Mouse (Mus musculus): ENCODE measurements at regions not wholly inside any gene's neighbourhood (a gene's known extent, or its start where the extent isn't known, plus 50 kb on each side); places are given as distances from the start of the nearest gene placed in this dataset.

DNA sequence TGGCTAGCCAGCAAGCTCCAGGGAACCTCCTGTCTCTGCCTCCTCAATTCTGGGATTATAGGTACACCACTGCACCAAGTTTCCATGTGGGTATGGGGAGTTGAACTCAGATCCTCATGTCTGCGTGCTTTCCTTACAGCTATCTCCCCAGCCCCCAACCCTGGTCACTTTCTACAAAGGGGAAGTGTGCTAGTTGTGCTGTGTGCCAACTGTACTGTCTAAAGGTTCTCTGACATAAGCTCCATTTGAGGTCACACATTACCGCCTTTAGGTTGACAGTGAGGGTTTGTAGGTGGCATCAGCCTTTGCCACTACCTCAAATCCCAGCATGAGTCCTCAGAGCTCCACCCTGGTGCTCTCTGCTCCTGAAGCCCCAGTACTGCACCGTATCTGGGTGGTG is 200.7 kb downstream of the Tex29 start:
- peak overlapping the region; percentile 13 for H3K4me2 ChIP-seq
- WGBS: 63% methylated on average over 3 of the region's 3 CpGs
- no peaks in the 10 kb centered on the region; the same call in 1 of the 2 replicates for H3K4me1 ChIP-seq
- peaks cover 24% of the 10 kb centered on the region for H3K27me3 ChIP-seq
- H3K36me3 ChIP-seq: no peaks in the 10 kb centered on the region
- H3K9ac ChIP-seq: no peak overlapping the region
- ATAC-seq (replicated peaks; ENCODE audit: low FRiP score): no peak
- H3K4me3 ChIP-seq (replicated peaks): no peak overlapping the region
- H3K9me3 ChIP-seq (replicated peaks): no peaks in the 10 kb centered on the region
- H3K27ac ChIP-seq: no peak overlapping the region

DNA sequence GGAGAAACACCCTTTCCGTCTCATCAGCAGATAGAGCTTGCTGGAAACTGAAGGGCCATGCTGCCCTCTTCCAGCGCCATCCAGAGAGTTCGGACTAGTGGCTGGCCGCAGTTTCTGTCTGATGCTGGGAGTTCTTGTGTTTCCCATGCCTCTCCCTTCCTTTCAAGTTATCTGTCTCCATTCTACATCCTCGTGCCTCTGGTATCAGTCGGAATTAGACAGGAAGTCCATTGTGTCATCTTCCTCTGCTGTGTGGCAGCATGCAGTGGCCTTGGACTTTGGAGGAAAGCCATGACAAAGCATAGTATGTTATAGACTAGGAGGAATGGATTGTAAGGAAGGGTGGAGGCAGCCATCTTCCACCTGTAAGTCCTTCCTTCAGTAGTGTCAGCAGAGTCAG is 201.4 kb downstream of the Tex29 start:
- no peaks in the 10 kb centered on the region for H3K36me3 ChIP-seq
- H3K27me3 ChIP-seq: peaks cover 24% of the 10 kb centered on the region
- 39% methylated on average over 6 of the region's 6 CpGs for WGBS
- no peak overlapping the region for H3K9ac ChIP-seq
- H3K4me2 ChIP-seq: peak overlapping the region; percentile 13
- H3K4me1 ChIP-seq: no peaks in the 10 kb centered on the region; the same call in 1 of the 2 replicates
- no peaks in the 10 kb centered on the region for H3K9me3 ChIP-seq (replicated peaks)
- ATAC-seq (replicated peaks; ENCODE audit: low FRiP score): no peak; the same call in 1 of the 2 replicates
- no peak overlapping the region for H3K27ac ChIP-seq
- no peak overlapping the region for H3K4me3 ChIP-seq (replicated peaks)

DNA sequence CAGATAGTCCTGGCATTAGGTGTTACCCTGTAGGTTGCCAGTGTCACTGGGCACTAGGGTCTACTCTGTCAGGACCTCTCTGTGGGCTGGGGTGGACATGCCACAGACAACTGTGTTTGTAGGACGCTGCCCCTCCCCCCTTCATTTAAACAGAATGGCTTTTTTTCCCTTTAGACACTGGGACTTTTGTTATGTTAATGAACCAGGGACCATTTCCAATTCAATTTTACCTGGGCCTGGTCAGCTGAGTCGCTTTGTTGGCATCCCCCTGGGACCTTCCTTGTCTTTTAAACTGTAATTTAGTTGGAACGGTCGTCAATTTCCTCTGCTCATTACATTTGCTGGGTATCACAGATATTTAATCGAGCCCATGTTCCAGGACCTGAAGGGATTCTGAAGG is 210.6 kb downstream of the Tex29 start:
- H3K27ac ChIP-seq: no peak overlapping the region
- H3K4me3 ChIP-seq (replicated peaks): no peak overlapping the region
- no peak overlapping the region for H3K9ac ChIP-seq
- H3K27me3 ChIP-seq: 0 out of 2 replicates have a peak, but pooled peaks cover 4% of the 10 kb centered on the region
- H3K36me3 ChIP-seq: no peaks in the 10 kb centered on the region
- ATAC-seq (replicated peaks; ENCODE audit: low FRiP score): no peak
- 37% methylated on average over 5 of the region's 5 CpGs for WGBS
- H3K4me2 ChIP-seq: no peak overlapping the region
- H3K4me1 ChIP-seq: 0 out of 2 replicates have a peak, but pooled peaks cover 6% of the 10 kb centered on the region
- H3K9me3 ChIP-seq (replicated peaks): no peaks in the 10 kb centered on the region

DNA sequence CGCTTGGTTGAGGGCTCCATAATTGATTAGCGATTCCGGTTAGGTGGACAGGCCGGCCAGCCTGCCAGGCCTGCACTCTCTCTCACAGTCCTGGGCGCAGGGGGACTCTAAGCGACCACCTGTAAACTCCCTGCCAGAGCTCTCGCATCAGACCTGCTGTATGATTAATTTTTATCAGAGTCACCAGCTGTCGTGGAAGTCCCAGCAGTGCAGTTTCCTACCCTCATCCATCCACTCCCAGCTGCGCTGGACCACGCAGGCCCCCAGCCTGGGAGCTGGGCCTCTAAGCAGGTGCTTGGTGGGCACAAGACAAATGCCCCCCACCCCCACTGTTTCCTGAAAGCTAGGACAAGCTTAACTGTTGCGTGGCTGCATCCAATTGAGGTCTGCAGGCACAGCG is 211.1 kb downstream of the Tex29 start:
- no peak for ATAC-seq (replicated peaks; ENCODE audit: low FRiP score)
- 45% methylated on average over 12 of the region's 12 CpGs for WGBS

DNA sequence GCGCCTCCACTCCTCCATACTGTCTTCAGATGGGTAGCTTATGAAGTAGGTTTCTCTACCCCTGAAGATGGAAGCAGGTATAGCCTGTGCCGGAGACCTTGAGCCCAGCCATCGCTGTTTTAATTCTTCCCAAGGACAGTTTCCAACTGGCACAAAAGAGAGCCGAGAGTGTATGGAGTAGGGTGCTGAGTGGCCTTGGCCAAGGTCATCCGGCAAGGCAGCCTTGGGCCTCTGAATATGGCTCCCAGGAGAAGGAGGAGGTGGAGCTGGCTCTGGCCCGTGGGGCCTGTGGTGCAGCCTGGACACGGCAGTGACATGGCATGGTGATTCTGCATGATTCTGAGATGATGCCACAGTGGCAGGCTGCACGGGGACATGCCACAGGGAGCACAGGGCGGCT is 215.7 kb downstream of the Tex29 start:
- Histone ChIP-seq H3K9me3 (replicated peaks) (no peaks in the 10 kb centered on the region), H3K36me3 (no peaks in the 10 kb centered on the region), H3K27me3 (peaks cover 16% of the 10 kb centered on the region), H3K4me3 (replicated peaks) (no peak overlapping the region), H3K4me2 (no peak overlapping the region), H3K27ac (no peak overlapping the region), H3K4me1 (0 out of 2 replicates have a peak, but pooled peaks cover 6% of the 10 kb centered on the region), H3K9ac (no peak overlapping the region)
- 90% methylated on average over 9 of the region's 9 CpGs for WGBS
- no peak for ATAC-seq (replicated peaks; ENCODE audit: low FRiP score)

More for the DNA sequence above, 211.1 kb downstream of the Tex29 start:
- Histone ChIP-seq H3K36me3 (no peaks in the 10 kb centered on the region), H3K4me1 (0 out of 2 replicates have a peak, but pooled peaks cover 6% of the 10 kb centered on the region), H3K27me3 (0 out of 2 replicates have a peak, but pooled peaks cover 4% of the 10 kb centered on the region), H3K9ac (no peak overlapping the region), H3K4me3 (replicated peaks) (no peak overlapping the region), H3K27ac (no peak overlapping the region), H3K9me3 (replicated peaks) (no peaks in the 10 kb centered on the region), H3K4me2 (no peak overlapping the region)

DNA sequence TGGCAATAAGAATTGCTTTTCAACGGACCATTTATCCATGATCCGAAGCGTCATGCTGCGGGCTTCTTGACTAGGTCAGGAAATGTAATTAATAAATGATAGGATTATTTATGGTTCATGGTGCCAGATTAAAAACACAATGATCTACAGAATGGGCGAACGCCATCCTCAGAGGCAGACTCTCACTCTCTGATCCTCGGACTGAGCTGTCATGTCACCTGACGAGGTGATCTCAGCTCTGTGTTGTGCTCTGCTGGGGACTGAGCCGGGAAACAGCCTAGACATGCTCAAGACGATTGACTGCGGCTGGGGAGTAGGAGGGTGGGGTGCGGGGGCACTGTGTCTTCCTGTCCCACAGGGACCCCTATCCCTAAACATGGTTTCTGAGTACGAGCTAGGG is 217.4 kb upstream of the A230072I06Rik start:
- Histone ChIP-seq H3K4me2 (no peak overlapping the region), H3K9ac (no peak overlapping the region), H3K4me1 (no peaks in the 10 kb centered on the region), H3K36me3 (no peaks in the 10 kb centered on the region), H3K9me3 (replicated peaks) (no peaks in the 10 kb centered on the region), H3K4me3 (replicated peaks) (no peak overlapping the region), H3K27ac (no peak overlapping the region), H3K27me3 (peaks cover 28% of the 10 kb centered on the region)
- no peak for ATAC-seq (replicated peaks; ENCODE audit: low FRiP score)
- 34% methylated on average over 13 of the region's 13 CpGs for WGBS

DNA sequence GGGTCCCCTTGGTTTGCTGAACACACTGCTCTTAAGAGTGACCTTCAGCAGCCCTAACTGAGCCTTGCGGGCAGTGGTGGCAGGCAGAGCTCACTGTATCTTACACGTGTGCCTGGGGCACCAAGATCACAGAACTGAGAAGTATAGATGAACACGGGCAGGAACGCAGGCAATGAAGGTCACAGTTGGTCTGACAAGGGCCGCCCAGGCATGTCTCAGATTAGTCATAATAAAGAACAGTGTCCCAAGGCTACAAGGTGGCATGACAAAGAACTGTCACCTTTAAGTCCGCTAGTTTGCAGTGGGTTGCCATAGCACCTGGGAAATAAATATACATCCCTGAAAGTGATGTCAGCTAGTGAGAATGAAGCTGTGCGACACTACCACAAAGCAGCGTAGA is 215.9 kb upstream of the A230072I06Rik start:
- ATAC-seq (replicated peaks; ENCODE audit: low FRiP score): no peak
- H3K4me1 ChIP-seq: no peaks in the 10 kb centered on the region
- no peak overlapping the region for H3K4me2 ChIP-seq
- H3K9ac ChIP-seq: no peak overlapping the region
- H3K27ac ChIP-seq: no peak overlapping the region
- peaks cover 25% of the 10 kb centered on the region for H3K27me3 ChIP-seq
- no peaks in the 10 kb centered on the region for H3K36me3 ChIP-seq
- no peaks in the 10 kb centered on the region for H3K9me3 ChIP-seq (replicated peaks)
- no peak overlapping the region for H3K4me3 ChIP-seq (replicated peaks)
- WGBS: 76% methylated on average over 8 of the region's 8 CpGs

DNA sequence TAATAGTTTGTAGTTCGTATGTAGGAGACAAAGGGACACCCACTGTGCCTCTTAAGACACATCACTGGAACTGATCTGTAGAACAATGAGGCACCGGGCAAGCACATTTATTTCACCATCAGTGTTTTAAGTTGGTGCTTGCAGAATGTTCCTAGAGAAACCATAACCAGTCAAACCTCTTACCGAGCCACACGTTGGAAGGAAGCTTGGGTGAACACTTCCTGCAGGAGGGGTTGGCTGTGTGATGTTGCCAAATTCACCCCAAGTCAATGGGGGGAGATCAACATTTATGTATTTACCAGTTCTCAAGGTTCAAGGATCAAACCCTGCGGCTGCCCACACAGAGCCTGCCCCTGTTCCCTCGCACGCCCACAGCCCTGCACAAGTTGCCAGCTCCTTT is 214.0 kb upstream of the A230072I06Rik start:
- no peak overlapping the region for H3K4me3 ChIP-seq (replicated peaks)
- no peak overlapping the region for H3K27ac ChIP-seq
- peaks cover 25% of the 10 kb centered on the region for H3K27me3 ChIP-seq
- no peaks in the 10 kb centered on the region for H3K9me3 ChIP-seq (replicated peaks)
- H3K36me3 ChIP-seq: no peaks in the 10 kb centered on the region
- no peak overlapping the region for H3K9ac ChIP-seq
- no peak for ATAC-seq (replicated peaks; ENCODE audit: low FRiP score)
- no peak overlapping the region for H3K4me2 ChIP-seq
- 86% methylated on average over 7 of the region's 7 CpGs for WGBS
- H3K4me1 ChIP-seq: no peaks in the 10 kb centered on the region

DNA sequence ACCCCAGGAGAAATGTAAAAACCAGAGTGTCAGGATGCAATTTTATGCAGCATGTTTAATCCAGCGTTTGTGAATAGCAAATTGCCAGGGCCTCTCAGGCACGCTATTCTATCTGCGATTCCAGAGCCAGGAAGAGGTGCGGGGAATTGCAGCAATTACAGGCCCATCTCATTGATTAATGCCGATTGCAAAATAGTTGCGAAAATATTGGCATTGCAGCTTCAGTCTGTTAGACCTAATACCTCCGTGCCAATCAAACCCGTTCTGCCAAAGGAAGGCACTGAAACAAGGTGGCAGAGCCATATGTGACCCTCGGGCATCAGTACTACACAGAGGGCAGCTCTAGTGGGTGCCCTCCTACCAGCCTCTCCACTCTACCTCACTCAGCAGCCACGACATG is 212.2 kb upstream of the A230072I06Rik start:
- Histone ChIP-seq H3K36me3 (no peaks in the 10 kb centered on the region), H3K9ac (no peak overlapping the region), H3K4me2 (no peak overlapping the region), H3K4me3 (replicated peaks) (no peak overlapping the region), H3K27ac (no peak overlapping the region), H3K4me1 (no peaks in the 10 kb centered on the region), H3K27me3 (peaks cover 11% of the 10 kb centered on the region), H3K9me3 (replicated peaks) (no peaks in the 10 kb centered on the region)
- ATAC-seq (replicated peaks; ENCODE audit: low FRiP score): no peak
- 88% methylated on average over 10 of the region's 10 CpGs for WGBS

DNA sequence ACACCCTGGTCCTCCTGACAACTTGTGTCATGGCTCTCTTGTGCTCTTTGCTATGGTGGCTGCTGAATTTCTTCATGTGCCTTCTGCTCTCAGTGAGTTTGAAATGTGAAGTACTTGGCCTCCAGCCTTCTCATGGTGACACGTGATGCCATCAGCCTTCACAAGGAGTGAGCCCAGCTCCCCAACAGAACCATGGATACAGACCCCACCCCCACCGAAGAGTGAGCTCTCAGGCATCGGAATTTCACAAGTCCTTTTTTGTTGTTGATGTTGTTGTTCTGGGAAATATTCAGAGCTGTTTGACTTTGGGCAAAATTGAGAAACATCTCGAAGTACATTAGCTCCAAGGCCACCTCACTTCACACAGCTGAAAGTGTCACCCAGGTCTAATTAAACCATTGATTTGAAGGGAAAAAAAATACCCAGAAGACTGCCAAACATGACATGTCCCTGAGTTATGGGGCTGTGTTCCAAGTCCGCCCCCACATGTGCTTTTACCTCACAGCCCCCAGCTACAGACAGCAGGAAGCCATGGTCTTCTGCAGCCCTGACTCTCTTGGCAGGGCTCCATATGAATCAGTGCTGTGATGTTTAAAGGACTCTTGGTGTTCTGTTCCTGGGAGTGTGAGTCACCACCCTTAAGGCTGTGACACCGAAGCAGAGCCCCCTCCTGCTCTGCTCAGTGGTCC is 205.2 kb upstream of the A230072I06Rik start:
- ATAC-seq (replicated peaks; ENCODE audit: low FRiP score): no peak
- no peak overlapping the region for H3K4me2 ChIP-seq
- no peaks in the 10 kb centered on the region for H3K27me3 ChIP-seq
- no peak overlapping the region for H3K27ac ChIP-seq
- H3K36me3 ChIP-seq: no peaks in the 10 kb centered on the region
- no peak overlapping the region for H3K9ac ChIP-seq
- no peak overlapping the region for H3K4me3 ChIP-seq (replicated peaks)
- no peaks in the 10 kb centered on the region for H3K9me3 ChIP-seq (replicated peaks)
- WGBS: 53% methylated on average over 6 of the region's 6 CpGs
- no peaks in the 10 kb centered on the region for H3K4me1 ChIP-seq

DNA sequence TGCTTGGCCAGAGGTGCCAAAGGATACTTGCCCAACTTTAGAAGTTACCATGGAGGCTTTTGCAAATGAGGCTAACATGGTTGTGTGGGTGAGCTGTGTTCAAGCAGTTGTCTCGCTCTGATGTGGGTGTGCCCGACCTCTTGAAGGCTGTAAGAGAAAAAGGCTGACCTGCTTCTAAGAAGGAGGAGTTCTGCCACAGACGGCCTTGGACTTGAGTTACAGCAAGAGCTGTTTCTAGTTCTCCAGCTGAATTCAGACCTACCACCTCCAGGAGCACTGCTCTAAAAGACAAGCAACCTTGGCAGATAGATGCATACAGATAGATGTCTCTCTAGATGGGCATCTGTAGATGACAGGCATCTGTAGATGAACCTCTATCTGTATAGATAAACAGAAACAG is 202.7 kb upstream of the A230072I06Rik start:
- H3K27ac ChIP-seq: no peak overlapping the region
- no peaks in the 10 kb centered on the region for H3K36me3 ChIP-seq
- no peak overlapping the region for H3K4me2 ChIP-seq
- H3K4me3 ChIP-seq (replicated peaks): no peak overlapping the region
- WGBS: 63% methylated on average over 3 of the region's 3 CpGs
- H3K4me1 ChIP-seq: no peaks in the 10 kb centered on the region
- ATAC-seq (replicated peaks; ENCODE audit: low FRiP score): no peak
- 0 out of 2 replicates have a peak, but pooled peaks cover 2% of the 10 kb centered on the region for H3K9me3 ChIP-seq (replicated peaks)
- no peaks in the 10 kb centered on the region for H3K27me3 ChIP-seq
- no peak overlapping the region for H3K9ac ChIP-seq

DNA sequence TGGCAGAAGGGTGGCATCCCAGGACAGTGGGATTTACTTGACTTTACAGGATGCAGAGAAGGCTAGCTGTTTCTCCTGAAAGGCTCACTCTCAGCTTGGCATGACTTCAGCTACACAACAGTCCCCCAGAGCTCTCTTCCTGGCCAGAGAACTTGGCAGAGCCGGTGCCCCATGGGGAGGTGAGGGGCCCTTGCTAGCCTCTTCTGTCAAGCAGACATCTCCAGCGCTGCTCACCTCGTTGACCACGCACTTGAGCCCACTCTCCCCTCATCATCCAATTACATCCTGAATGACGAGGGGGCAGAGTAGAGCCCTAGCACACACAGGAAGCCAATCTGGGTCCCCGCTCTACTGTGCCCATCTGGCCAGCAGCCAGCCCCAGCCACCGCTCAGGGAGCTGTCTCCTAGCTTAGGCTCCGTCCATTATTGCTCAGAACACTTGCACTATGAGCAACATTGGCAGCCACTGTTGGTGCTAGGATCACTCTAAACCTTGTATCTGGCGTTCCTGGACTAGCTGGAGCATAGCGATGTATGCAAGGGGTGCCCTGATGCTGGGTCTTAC is 201.7 kb upstream of the A230072I06Rik start:
- 73% methylated on average over 10 of the region's 10 CpGs for WGBS

More for the DNA sequence above, 201.7 kb upstream of the A230072I06Rik start:
- no peak for ATAC-seq (replicated peaks; ENCODE audit: low FRiP score)
- no peak overlapping the region for H3K9ac ChIP-seq
- no peak overlapping the region for H3K4me3 ChIP-seq (replicated peaks)
- no peak overlapping the region for H3K4me2 ChIP-seq
- H3K9me3 ChIP-seq (replicated peaks): 0 out of 2 replicates have a peak, but pooled peaks cover 2% of the 10 kb centered on the region
- no peaks in the 10 kb centered on the region for H3K27me3 ChIP-seq
- no peak overlapping the region for H3K27ac ChIP-seq
- no peaks in the 10 kb centered on the region for H3K4me1 ChIP-seq
- H3K36me3 ChIP-seq: no peaks in the 10 kb centered on the region

Measured in kidney, embryonic 15.5 days (tissue).